Mouse (Mus musculus): ENCODE measurements around the gene Mrpl16.

GRCm38 (mm10) chr19:11810856-11811255 is 40.7 kb downstream of the Mrpl16 start:
- TF ChIP-seq POLR2A (IDR thresholded peaks at IDR 0.05; ENCODE audit: borderline replicate concordance, low read depth, low read length) = no peak
- no peak for TF ChIP-seq CTCF (IDR thresholded peaks at IDR 0.05; ENCODE audit: low read depth, low read length)

Measured in bone marrow macrophage, adult 2 months (primary cell).